Mouse (Mus musculus): ENCODE data around the gene Lrrc29. TPM values are rescaled to one million over a fixed set of nuclear protein-coding genes. Genes with fewer than 3 reads are reported as not detected.
A peak's percentile ranks its signal among the peaks of the same experiment; 100 is the strongest.

The Lrrc29 gene
- polyA plus RNA-seq, 1 experiment: 11.0 TPM

GRCm38 (mm10) chr8:105283074-105283473 is 43.0 kb downstream of the Lrrc29 start:
- Histone ChIP-seq H3K4me3 (ENCODE audit: insufficient read depth, low read depth, low read length) (no peak overlapping the region), H3K4me1 (ENCODE audit: control insufficient read depth, insufficient read depth, low read length) (no peaks in the 10 kb centered on the region; the same call in 1 of the 2 replicates), H3K27ac (ENCODE audit: insufficient read depth, low read depth, low read length) (no peak overlapping the region), H3K27me3 (replicated peaks; ENCODE audit: control insufficient read depth, insufficient read depth, low read length) (no peaks in the 10 kb centered on the region), H3K36me3 (ENCODE audit: control insufficient read depth, insufficient read depth, low read length) (no peaks in the 10 kb centered on the region)
- DNase-seq: peak; percentile 44
- TF ChIP-seq POLR2A (IDR thresholded peaks at IDR 0.05; ENCODE audit: low read depth, low read length): no peak
- TF ChIP-seq CTCF (conservative IDR thresholded peaks at IDR 0.05; ENCODE audit: insufficient read depth, insufficient read length, low read depth, low read length): peak; percentile 91
- WGBS: 51% methylated on average over 23 of the region's 23 CpGs

DNA sequence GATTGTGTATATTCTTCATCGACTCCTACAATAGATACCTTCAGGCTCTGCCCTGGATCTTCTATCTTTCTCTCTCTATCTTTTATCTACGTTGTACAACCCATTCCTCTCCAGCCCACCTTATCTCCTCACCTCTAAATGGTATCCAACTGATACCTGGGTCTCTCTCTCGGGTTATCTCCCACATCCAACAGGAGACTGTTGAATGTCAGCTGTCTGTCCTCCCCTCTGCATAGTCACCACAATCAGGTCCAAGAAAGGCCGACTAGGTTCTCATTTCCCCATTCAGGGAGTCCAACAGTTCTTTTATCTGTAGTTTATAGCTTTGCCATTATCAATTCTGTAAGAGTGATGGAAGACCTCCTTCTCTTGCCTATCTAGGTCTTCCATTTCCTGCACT is 43.8 kb downstream of the Lrrc29 start:
- Histone ChIP-seq H3K36me3 (ENCODE audit: control insufficient read depth, insufficient read depth, low read length) (no peaks in the 10 kb centered on the region), H3K27ac (ENCODE audit: insufficient read depth, low read depth, low read length) (no peak overlapping the region), H3K4me3 (ENCODE audit: insufficient read depth, low read depth, low read length) (no peak overlapping the region), H3K4me1 (ENCODE audit: control insufficient read depth, insufficient read depth, low read length) (no peaks in the 10 kb centered on the region; the same call in 1 of the 2 replicates), H3K27me3 (replicated peaks; ENCODE audit: control insufficient read depth, insufficient read depth, low read length) (no peaks in the 10 kb centered on the region)
- TF ChIP-seq CTCF (conservative IDR thresholded peaks at IDR 0.05; ENCODE audit: insufficient read depth, insufficient read length, low read depth, low read length): no peak
- no peak for TF ChIP-seq POLR2A (IDR thresholded peaks at IDR 0.05; ENCODE audit: low read depth, low read length)
- no peak for DNase-seq
- WGBS: 94% methylated on average over 4 of the region's 4 CpGs

DNA sequence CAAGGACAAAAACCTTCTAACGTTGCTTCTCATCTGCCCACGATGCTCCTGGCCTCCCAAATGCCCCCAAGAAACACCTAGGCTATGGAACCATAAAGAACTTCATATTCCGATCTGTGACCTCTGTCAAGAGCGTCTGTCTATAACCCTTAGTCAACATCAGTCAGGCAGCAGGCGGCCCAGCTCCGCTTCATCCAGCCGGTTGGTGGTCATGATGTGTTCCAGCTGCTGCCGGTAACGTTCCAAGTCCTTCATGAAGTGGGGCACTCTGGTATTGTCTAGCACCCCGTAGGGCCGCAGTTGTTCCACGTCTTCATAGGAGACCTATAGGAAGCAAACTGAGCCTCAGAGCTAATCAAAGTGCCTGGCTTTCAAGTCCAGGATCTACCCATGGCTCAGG is 44.3 kb downstream of the Lrrc29 start:
- TF ChIP-seq CTCF (conservative IDR thresholded peaks at IDR 0.05; ENCODE audit: insufficient read depth, insufficient read length, low read depth, low read length) (no peak), POLR2A (IDR thresholded peaks at IDR 0.05; ENCODE audit: low read depth, low read length) (no peak)
- DNase-seq: no peak
- H3K27ac ChIP-seq (ENCODE audit: insufficient read depth, low read depth, low read length): no peak overlapping the region
- no peaks in the 10 kb centered on the region; the same call in 1 of the 2 replicates for H3K4me1 ChIP-seq (ENCODE audit: control insufficient read depth, insufficient read depth, low read length)
- no peaks in the 10 kb centered on the region for H3K27me3 ChIP-seq (replicated peaks; ENCODE audit: control insufficient read depth, insufficient read depth, low read length)
- WGBS: 94% methylated on average over 12 of the region's 12 CpGs
- H3K36me3 ChIP-seq (ENCODE audit: control insufficient read depth, insufficient read depth, low read length): no peaks in the 10 kb centered on the region
- no peak overlapping the region for H3K4me3 ChIP-seq (ENCODE audit: insufficient read depth, low read depth, low read length)

GRCm38 (mm10) chr8:105280567-105280966 is 45.5 kb downstream of the Lrrc29 start:
- no peaks in the 10 kb centered on the region; the same call in 1 of the 2 replicates for H3K4me1 ChIP-seq (ENCODE audit: control insufficient read depth, insufficient read depth, low read length)
- TF ChIP-seq CTCF (conservative IDR thresholded peaks at IDR 0.05; ENCODE audit: insufficient read depth, insufficient read length, low read depth, low read length): no peak
- no peak for TF ChIP-seq POLR2A (IDR thresholded peaks at IDR 0.05; ENCODE audit: low read depth, low read length)
- no peak for DNase-seq
- H3K4me3 ChIP-seq (ENCODE audit: insufficient read depth, low read depth, low read length): no peak overlapping the region
- no peaks in the 10 kb centered on the region for H3K27me3 ChIP-seq (replicated peaks; ENCODE audit: control insufficient read depth, insufficient read depth, low read length)
- no peaks in the 10 kb centered on the region for H3K36me3 ChIP-seq (ENCODE audit: control insufficient read depth, insufficient read depth, low read length)
- no peak overlapping the region for H3K27ac ChIP-seq (ENCODE audit: insufficient read depth, low read depth, low read length)
- WGBS: 82% methylated on average over 3 of the region's 3 CpGs

GRCm38 (mm10) chr8:105278911-105279334 is 47.2 kb downstream of the Lrrc29 start:
- Histone ChIP-seq H3K36me3 (ENCODE audit: control insufficient read depth, insufficient read depth, low read length) (no peaks in the 10 kb centered on the region), H3K27me3 (replicated peaks; ENCODE audit: control insufficient read depth, insufficient read depth, low read length) (no peaks in the 10 kb centered on the region), H3K4me1 (ENCODE audit: control insufficient read depth, insufficient read depth, low read length) (no peaks in the 10 kb centered on the region; the same call in 1 of the 2 replicates), H3K27ac (ENCODE audit: insufficient read depth, low read depth, low read length) (no peak overlapping the region), H3K4me3 (ENCODE audit: insufficient read depth, low read depth, low read length) (peak overlapping the region; percentile 6; the same call in 1 of the 2 replicates)
- WGBS: 4% methylated on average over 28 of the region's 28 CpGs
- DNase-seq: peak; percentile 95
- TF ChIP-seq CTCF (conservative IDR thresholded peaks at IDR 0.05; ENCODE audit: insufficient read depth, insufficient read length, low read depth, low read length): peak; percentile 43; the same call in 1 of the 2 replicates
- TF ChIP-seq POLR2A (IDR thresholded peaks at IDR 0.05; ENCODE audit: low read depth, low read length): no peak

- WGBS: 6% methylated on average over 30 of the region's 30 CpGs
- TF ChIP-seq CTCF (conservative IDR thresholded peaks at IDR 0.05; ENCODE audit: insufficient read depth, insufficient read length, low read depth, low read length) (no peak), POLR2A (IDR thresholded peaks at IDR 0.05; ENCODE audit: low read depth, low read length) (no peak)
- no peaks in the 10 kb centered on the region for H3K27me3 ChIP-seq (replicated peaks; ENCODE audit: control insufficient read depth, insufficient read depth, low read length)
- no peaks in the 10 kb centered on the region; the same call in 1 of the 2 replicates for H3K4me1 ChIP-seq (ENCODE audit: control insufficient read depth, insufficient read depth, low read length)
- no peaks in the 10 kb centered on the region for H3K36me3 ChIP-seq (ENCODE audit: control insufficient read depth, insufficient read depth, low read length)
- DNase-seq: peak; percentile 45
- H3K27ac ChIP-seq (ENCODE audit: insufficient read depth, low read depth, low read length): no peak overlapping the region
- peak overlapping the region; percentile 20 for H3K4me3 ChIP-seq (ENCODE audit: insufficient read depth, low read depth, low read length)
These were observed 49.6 kb downstream of the Lrrc29 start for GRCm38 (mm10) chr8:105276292-105277120.

DNA sequence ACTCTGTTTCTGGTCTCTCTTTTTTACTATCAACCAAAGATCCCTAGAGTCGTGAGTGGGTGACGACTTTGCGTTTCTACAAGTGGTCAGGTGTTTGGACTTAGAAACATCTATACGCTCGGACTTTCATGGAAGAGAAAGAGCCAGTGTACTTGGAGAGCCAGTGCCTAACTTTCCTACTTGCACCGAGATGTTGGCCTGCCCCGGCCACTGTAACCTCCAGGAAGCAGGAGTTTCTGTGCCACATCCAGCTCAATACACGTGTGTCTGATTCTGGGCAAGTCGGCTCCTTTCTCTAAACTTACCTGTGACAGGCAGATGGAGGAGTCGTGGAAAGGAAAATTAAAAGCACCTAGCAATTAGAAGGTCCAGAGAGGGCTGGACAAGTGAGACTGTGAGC is 50.2 kb downstream of the Lrrc29 start, which contains the start of gene Nol3:
TSS of gene Nol3 (plus strand) at position 301 of the 400 bp plus-strand sequence.
- WGBS: 8% methylated on average over 10 of the region's 10 CpGs
- no peak for DNase-seq
- Histone ChIP-seq H3K27me3 (replicated peaks; ENCODE audit: control insufficient read depth, insufficient read depth, low read length) (no peaks in the 10 kb centered on the region), H3K36me3 (ENCODE audit: control insufficient read depth, insufficient read depth, low read length) (no peaks in the 10 kb centered on the region), H3K27ac (ENCODE audit: insufficient read depth, low read depth, low read length) (no peak within 1 kb of the TSS), H3K4me3 (ENCODE audit: insufficient read depth, low read depth, low read length) (peak within 1 kb of the TSS; percentile 20), H3K4me1 (ENCODE audit: control insufficient read depth, insufficient read depth, low read length) (no peaks in the 10 kb centered on the region; the same call in 1 of the 2 replicates)
- no peak for TF ChIP-seq CTCF (conservative IDR thresholded peaks at IDR 0.05; ENCODE audit: insufficient read depth, insufficient read length, low read depth, low read length)
- TF ChIP-seq POLR2A (IDR thresholded peaks at IDR 0.05; ENCODE audit: low read depth, low read length): no peak
